Mouse (Mus musculus) ES-E14 (cell line): ENCODE data around the gene Olfr453.

Experiments used
- CHD2 ChIP-seq: IDR thresholded peaks from 2 replicates; pipeline ENCODE4 v1.6.1; 2014; ENCODE audit warnings: mild to moderate bottlenecking, low read depth, low read length, inconsistent platforms
- HCFC1 ChIP-seq: IDR thresholded peaks from 2 replicates; pipeline ENCODE4 v1.6.1; 2012; ENCODE audit warnings: low read length, inconsistent platforms, borderline replicate concordance; ENCODE audit not compliant: insufficient read depth
- ZC3H11A ChIP-seq: IDR thresholded peaks from 2 replicates; pipeline ENCODE4 v1.6.1; 2012; ENCODE audit warnings: low read depth, mild to moderate bottlenecking, inconsistent platforms, low read length, borderline replicate concordance

DNA sequence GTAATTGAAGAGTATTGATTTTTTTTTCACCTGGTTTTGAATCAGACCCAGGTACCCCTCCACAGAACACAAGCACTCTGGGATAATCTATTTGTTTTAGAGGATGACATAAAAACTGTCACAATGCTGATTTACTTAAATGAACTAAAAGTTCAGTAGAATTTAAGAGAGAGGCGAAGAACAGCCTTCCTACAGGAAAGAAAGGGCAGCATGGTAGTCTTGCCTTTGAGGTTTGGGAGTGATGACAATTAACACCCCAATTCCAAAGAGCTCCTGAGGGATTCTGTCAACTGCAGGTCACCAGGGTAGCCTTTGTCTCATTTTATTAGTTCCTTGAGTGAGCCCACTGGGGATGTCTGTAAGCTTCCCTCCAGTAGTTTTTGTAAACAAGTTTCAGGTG, 16.9 kb downstream of the Olfr453 start, which contains the start of gene Olfr38:
- TF ChIP-seq ZC3H11A: no peak
- no peak for TF ChIP-seq CHD2
- no peak for TF ChIP-seq HCFC1
